Mouse (Mus musculus): ENCODE data around the gene Rnf215.
"Not testable (repeated sequence)": the region's sequence is repeated elsewhere in the genome, so short reads cannot be mapped to it uniquely, and the experiment has no call there.

Rnf215 gene

DNA sequence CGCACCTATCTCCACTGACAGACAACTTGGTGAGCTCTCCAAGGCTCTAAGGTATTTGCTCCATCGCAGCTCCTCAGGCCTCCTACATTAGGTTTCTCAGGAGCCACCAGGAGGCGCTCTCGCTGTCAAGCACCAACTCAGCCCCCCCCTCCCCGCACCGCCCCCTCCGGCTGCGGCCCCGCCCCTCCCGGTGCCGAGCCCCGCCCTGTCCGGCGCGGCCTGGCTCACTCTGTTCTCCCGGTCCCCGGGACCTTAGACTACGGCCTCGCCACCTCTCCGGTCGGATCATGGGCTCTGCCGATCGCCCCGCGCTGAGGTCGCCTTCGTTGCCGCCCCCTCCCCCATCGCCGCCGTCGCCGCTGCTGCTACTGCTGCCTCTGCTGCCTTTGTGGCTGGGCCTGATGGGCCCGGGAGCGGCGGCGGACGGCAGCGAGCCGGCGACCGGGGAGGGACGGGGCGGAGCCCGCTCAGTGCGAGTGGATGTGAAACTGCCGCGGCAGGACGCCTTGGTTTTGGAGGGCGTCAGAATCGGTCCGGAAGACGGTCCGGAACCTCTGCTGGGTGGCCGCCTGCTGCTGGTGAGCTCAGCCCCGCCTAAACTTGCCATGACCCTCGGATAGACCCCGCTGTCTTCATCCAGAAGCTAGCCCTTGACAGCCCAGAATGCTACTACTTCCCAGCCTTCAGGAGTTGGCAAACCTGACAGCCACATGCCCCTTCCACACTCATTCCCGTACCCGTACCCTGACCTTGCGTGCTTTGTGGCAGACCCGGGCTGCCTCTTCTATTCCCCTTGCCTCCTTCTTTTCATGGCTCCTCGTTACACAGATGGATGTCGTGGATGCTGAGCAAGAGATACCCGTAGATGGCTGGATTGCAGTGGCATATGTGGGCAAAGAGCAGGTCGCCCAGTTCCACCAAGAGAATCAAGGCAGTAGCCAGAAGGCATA, at the start of gene Rnf215:
TSS of gene Rnf215 (plus strand) at position 217 of the 950 bp plus-strand sequence.
- peak; percentile 90 for DNase-seq

DNA sequence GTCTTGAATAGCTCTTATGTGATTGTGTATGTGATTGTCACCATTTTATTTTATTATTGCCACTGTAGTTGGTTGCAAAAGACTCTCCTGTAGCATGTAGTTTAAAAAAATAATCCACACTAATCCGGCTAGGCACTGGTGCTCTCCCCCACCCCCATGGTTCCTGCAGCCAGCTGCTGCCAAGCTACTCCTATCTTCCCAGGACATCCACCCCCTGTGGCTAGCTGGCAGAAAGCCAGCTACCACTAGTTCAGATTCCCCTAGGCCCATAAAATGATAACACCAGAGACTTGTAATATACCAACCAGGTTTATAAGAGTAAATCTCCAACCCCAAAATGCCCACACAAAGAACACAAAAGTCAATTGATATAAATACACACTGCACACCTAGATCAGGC, 48.8 kb upstream of the Rnf215 start:
- DNase-seq: no peak

- DNase-seq: peak; percentile 52
Measured at GRCm38 (mm10) chr11:4087267-4087666, 47.7 kb upstream of the Rnf215 start.

GRCm38 (mm10) chr11:4093459-4094377, 41.3 kb upstream of the Rnf215 start:
- no peak for DNase-seq

DNA sequence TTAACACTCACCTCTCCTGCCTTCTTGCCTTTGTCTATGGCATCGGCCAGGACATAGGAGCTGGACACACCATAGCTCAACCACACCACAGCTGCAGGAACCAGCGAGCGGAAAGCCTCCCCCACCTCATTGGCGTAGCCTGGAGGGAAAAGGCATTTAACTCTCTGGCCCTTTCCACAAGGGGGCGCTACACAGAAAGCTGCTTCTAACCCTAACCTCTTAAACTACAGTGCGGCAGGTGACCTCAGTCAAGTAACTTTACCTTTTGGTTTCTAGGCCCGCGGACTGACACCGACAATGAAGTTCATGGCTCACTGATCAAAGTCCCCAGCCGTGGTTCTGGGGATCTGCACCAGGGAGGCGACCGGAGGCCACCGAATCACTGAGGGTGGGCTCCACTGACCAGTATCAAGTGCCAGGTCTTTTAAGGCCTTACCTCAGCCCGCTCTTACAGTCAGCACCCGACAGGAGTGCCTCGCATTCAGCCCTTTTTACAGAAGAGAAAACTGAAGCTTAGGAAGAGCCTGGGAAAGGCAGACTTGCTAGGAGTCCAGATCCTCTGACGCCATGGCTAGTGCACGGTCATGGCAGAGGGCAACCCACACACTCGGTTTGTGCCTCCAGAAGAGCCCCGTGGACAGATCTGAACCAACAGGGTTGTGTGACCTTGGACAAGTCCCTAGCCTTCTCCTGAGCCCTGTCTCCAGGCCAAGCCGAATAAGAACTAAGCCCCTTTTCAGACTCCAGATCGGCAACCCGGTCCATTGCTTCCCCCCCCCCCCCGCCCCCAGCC, 40.4 kb upstream of the Rnf215 start:
- DNase-seq: peak; percentile 74

- peak; percentile 65 for DNase-seq
Measured at GRCm38 (mm10) chr11:4095171-4096053, 39.6 kb upstream of the Rnf215 start, which contains the start of gene Mtfp1. Gene Mtfp1, minus strand, starts transcription at chr11:4095445.

- DNase-seq: peak; percentile 99
Measured at GRCm38 (mm10) chr11:4096054-4096984, 38.7 kb upstream of the Rnf215 start.

DNA sequence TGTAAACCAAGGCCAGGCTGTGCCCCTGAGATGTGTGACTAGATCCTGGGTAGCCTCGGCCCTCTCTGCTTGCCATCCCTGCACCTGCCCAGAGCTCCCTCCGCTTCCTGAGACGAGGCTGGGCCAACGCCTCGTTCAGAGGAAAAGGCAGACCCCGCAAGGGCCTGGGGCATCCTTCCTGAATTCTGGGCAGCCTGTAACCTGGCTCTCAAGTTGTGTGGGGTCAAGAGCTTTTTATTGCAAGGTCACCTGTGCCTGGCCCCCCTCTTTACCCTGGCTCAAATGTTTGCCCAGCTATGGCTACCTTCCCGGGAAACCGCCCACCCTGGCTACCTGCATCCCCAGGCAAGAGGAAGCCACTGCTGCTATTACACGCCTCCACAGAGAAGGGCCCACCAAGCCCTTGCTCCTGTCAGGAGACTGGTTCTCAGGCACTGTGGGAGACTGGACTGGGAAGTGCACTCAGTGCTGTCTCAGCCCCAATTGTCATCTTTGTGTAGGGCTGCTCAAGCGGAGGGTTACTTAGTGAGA, 37.8 kb upstream of the Rnf215 start:
- DNase-seq: no peak

DNA sequence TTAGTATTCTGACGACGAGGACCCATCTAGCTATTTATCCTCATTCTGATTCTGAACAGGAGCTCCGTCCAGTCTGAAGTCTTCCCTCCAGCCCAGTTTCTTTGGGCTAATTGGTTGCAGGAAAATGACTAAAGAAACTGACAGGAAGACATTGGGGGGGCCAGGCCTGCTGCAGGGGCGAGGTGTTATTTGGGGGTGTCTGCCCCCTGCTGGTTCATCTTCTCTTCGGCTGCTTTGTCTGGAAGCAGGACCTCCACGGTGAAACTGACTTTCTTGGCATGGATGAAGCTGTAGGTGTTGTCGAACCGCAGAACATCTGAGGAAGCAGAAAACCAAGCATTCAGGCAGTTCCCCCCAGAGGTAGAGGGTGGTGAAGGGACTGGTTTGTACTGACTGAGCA, 36.9 kb upstream of the Rnf215 start:
- no peak for DNase-seq

- no peak for DNase-seq
Measured at GRCm38 (mm10) chr11:4098816-4099215, 36.2 kb upstream of the Rnf215 start.

- peak; percentile 49 for DNase-seq
Measured at GRCm38 (mm10) chr11:4099447-4099846, 35.6 kb upstream of the Rnf215 start.

DNA sequence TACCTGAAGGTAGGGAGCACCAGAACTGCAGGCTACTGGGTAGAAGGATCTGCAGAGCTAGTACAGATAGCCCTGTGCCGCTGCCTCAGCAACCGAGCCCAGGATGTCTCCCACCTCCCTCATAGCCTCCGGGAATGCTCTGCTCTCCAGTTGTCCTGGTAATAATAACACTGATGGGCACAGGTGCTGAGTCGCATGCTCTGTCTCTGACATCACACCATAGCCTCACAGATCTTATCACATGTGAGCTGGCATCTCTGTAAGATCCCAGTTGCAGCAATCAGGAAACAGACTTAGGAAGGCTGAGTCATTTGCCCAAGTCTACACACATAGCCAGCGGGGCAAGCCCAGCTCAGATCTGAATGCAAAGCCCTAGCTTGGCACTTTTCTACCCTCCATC, 33.2 kb upstream of the Rnf215 start:
- no peak for DNase-seq

DNA sequence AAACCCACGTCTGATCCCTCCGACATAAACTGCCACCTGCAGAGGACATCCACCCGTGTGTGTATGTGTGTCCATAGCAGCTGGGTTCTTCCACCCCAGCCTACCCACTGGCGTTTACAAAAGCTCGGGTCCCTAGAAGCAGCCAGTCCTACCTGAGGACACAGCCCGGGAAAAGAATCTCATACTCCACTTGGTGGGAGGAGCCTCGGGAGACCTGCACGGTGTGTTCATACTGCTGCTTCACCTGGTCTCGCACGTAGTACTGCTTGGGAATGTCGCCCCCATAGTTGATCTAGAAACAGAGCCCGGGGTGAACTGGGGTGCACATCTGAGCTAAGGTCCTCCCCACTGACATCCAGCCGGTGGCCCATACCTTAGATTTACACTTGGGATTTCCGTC, 31.5 kb upstream of the Rnf215 start:
- no peak for DNase-seq

- DNase-seq: peak; percentile 42
Measured at GRCm38 (mm10) chr11:4104989-4105388, 30.0 kb upstream of the Rnf215 start.

GRCm38 (mm10) chr11:4105444-4105843, 29.6 kb upstream of the Rnf215 start:
- peak; percentile 83 for DNase-seq

- not testable (repeated sequence) for DNase-seq
Measured at GRCm38 (mm10) chr11:4107901-4108300, 27.1 kb upstream of the Rnf215 start.

DNA sequence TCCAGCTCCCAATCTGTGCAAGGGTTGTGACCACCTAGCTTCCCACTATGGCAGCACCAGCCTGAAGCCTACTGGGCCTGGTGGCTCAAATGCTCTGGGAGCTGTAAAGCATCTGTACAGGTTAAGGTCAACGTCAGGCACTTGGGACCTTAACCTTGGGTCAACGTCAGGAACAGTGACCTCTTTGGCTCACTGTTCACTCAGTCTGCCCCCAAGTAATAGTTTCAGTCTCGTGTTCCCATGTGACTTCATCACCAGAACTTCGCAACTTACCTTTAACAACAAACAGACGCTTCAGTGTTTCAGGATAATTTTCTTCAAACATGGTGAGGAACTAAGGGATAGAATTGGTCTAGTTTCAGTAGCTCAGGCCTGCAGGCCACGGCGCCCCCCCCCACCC, 26.3 kb upstream of the Rnf215 start:
- DNase-seq: no peak

GRCm38 (mm10) chr11:4112033-4112432, 23.0 kb upstream of the Rnf215 start:
- no peak for DNase-seq

DNA sequence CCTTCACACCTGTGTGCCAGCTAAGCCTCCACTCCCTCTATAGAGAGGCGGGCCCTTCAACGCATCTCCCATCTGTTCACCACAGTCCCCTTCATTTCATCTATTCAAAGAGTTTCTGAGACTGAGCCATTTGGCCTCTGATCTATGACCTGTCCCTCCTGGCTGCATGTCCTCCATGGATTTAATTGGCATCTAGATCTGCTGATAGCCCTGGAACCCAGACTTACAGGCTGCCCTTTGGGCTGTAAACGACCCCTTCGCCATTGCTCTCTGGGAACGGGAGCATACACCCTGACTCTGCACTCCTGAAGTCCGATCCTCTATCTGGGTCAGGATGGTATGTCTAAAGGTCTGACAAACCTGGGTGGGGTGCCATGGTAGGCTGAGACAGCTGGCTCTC, 22.1 kb upstream of the Rnf215 start:
- DNase-seq: no peak

- DNase-seq: no peak
Measured at GRCm38 (mm10) chr11:4113496-4113895, 21.5 kb upstream of the Rnf215 start.

Data from right cerebral cortex, adult 18-20 months (tissue).